Mouse (Mus musculus): ENCODE measurements around the gene Atp8b4. TPM values are rescaled to one million over a fixed set of nuclear protein-coding genes. Genes with fewer than 3 reads are reported as not detected.

Gene Atp8b4
- polyA plus RNA-seq, 2 experiments, result 3.0 to 4.9 TPM

DNA sequence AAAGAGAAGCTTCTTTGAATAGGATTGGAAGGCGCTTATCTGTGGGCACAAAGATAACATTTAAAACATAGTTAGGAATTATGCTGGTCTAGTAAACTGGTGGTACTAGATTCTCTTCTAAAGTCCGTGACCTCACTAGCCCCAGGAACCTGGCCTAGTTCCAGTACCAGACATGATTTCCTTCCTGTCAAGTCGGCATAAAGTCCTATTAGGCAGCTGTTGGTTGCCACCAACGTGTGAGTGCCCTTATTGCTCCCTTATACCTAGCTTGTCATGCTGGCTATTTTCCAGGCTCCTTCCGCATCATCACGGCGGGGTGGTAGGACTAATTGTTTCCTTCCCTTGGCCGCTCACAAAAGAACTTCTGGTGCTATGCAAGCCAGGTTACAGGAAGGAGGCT lies 21.6 kb upstream of the Atp8b4 start:
- DNase-seq (ENCODE audit: low read depth in 3 of 3, low spot score in 3 of 3) (no peak), ATAC-seq (ENCODE audit: insufficient read depth) (no peak)
- Histone ChIP-seq H3K4me3 (ENCODE audit: insufficient read depth in 1 of 2, low read depth in 2 of 2, low read length in 2 of 2) (no peak overlapping the region), H3K9ac (replicated peaks) (no peak overlapping the region), H3K9me3 (ENCODE audit: control insufficient read depth, low read length) (no peaks in the 10 kb centered on the region), H3K27me3 (ENCODE audit: control insufficient read depth, insufficient read depth, low read length) (no peaks in the 10 kb centered on the region), H3K4me1 (replicated peaks; ENCODE audit: control insufficient read depth in 2 of 2, insufficient read depth in 2 of 2, low read length in 1 of 2) (peaks cover 0 to 2% of the 10 kb centered on the region in 2 experiments; a peak in 1 of 4 replicates), H3K27ac (no peak overlapping the region), H3K36me3 (replicated peaks; ENCODE audit: control insufficient read depth, insufficient read depth, low read depth) (no peaks in the 10 kb centered on the region), H3K4me2 (ENCODE audit: low read depth) (no peak overlapping the region)
- WGBS (ENCODE audit: insufficient replicate concordance), result 53% methylated on average over 8 of the region's 8 CpGs
- no peak for TF ChIP-seq EP300 (IDR thresholded peaks at IDR 0.05; ENCODE audit: low read depth)
- TF ChIP-seq CTCF (IDR thresholded peaks at IDR 0.05; ENCODE audit: low read depth), result no peak

DNA sequence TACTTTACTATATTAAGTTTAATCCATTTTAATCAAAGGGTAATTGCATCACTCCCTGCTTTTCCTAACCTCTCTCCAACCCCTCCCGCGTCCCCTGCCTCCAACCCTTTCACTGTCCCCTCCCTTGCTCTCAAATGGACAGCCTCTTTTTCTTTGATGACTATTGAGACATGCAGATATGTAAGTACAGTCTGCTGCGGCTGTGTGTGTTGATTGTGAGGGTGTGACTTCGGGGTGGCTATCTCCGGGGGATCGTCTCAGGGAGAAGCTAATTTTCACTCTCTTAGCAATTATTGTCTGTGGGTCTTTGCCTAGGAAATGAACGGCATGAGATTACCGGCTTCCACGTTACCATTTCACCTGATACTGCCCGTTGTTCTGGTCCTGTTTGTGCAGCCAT lies 21.0 kb upstream of the Atp8b4 start:
- DNase-seq (ENCODE audit: low read depth in 3 of 3, low spot score in 3 of 3), result no peak

DNA sequence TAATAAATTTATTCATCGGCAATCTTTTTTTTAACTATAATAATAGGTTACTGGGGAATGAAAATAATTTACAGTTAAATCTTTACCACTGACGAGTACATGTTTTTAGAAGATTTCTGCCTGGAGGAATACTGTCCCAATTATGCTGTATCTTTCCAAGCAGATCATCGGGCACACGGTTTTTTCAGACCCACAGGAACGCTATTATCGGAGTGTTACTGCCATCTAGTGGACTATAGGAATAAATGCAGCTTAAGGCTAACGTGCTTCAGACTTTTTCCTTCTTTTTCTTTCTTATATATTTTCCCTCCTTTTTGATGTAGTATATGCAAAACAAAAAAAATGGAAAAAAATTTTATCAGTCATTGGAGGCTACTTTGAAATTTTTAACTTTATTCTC lies 20.4 kb upstream of the Atp8b4 start:
- DNase-seq (ENCODE audit: low read depth in 3 of 3, low spot score in 3 of 3) (peak in 2 of 3 experiments; percentile 12 to 19), ATAC-seq (ENCODE audit: insufficient read depth) (no peak)
- Histone ChIP-seq H3K27ac (no peak overlapping the region), H3K4me1 (replicated peaks; ENCODE audit: control insufficient read depth in 2 of 2, insufficient read depth in 2 of 2, low read length in 1 of 2) (peaks cover 0 to 2% of the 10 kb centered on the region in 2 experiments; a peak in 1 of 4 replicates), H3K9me3 (ENCODE audit: control insufficient read depth, low read length) (no peaks in the 10 kb centered on the region), H3K9ac (replicated peaks) (no peak overlapping the region), H3K4me3 (ENCODE audit: insufficient read depth in 1 of 2, low read depth in 2 of 2, low read length in 2 of 2) (no peak overlapping the region), H3K36me3 (replicated peaks; ENCODE audit: control insufficient read depth, insufficient read depth, low read depth) (no peaks in the 10 kb centered on the region), H3K4me2 (ENCODE audit: low read depth) (no peak overlapping the region), H3K27me3 (ENCODE audit: control insufficient read depth, insufficient read depth, low read length) (no peaks in the 10 kb centered on the region)
- peak; percentile 69 for TF ChIP-seq CTCF (IDR thresholded peaks at IDR 0.05; ENCODE audit: low read depth)
- TF ChIP-seq EP300 (IDR thresholded peaks at IDR 0.05; ENCODE audit: low read depth), result no peak
- WGBS (ENCODE audit: insufficient replicate concordance), result 13% methylated on average over 7 of the region's 7 CpGs

More for the DNA sequence above, 21.0 kb upstream of the Atp8b4 start:
- Histone ChIP-seq H3K4me3 (ENCODE audit: insufficient read depth in 1 of 2, low read depth in 2 of 2, low read length in 2 of 2) (no peak overlapping the region), H3K9me3 (ENCODE audit: control insufficient read depth, low read length) (no peaks in the 10 kb centered on the region), H3K27ac (no peak overlapping the region), H3K4me1 (replicated peaks; ENCODE audit: control insufficient read depth in 2 of 2, insufficient read depth in 2 of 2, low read length in 1 of 2) (peaks cover 0 to 2% of the 10 kb centered on the region in 2 experiments; a peak in 1 of 4 replicates), H3K27me3 (ENCODE audit: control insufficient read depth, insufficient read depth, low read length) (no peaks in the 10 kb centered on the region), H3K4me2 (ENCODE audit: low read depth) (no peak overlapping the region), H3K36me3 (replicated peaks; ENCODE audit: control insufficient read depth, insufficient read depth, low read depth) (no peaks in the 10 kb centered on the region), H3K9ac (replicated peaks) (no peak overlapping the region)
- TF ChIP-seq CTCF (IDR thresholded peaks at IDR 0.05; ENCODE audit: low read depth) (no peak), EP300 (IDR thresholded peaks at IDR 0.05; ENCODE audit: low read depth) (no peak)
- WGBS (ENCODE audit: insufficient replicate concordance), result 63% methylated on average over 10 of the region's 10 CpGs
- ATAC-seq (ENCODE audit: insufficient read depth), result peak; percentile 35; the same call in 1 of the 2 replicates

DNA sequence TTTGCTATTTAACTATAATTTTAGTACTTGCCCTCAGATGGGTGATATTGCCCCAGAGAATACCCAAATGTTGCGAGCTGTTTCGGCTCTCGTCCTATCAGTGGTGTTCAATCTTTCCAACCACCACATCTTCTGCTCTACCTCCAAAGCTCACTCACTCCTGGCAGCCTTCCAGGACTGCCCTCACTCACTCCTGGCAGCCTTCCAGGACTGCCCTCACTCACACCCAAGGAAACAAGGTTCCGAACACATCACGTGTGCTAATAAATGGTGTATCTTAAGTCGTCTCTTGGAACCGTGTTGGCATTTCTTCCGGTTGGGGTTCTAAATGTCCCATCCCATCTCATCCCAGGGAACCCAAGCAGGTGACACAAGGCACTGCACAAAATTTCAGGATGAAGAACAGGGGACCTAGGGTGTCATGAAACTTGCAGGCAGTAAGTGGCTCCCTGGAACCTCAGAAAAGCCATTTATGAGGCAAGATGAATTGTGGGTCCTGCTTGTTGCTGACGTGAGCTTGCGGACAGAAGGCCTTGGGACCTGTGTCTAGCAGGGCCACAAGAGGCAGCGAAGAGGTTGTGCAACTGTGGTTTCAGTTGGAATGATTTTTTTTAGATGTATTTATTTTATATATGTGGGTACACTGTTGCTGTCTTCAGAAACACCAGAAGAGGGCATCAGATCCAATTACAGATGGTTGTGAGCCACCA lies 19.6 kb upstream of the Atp8b4 start:
- H3K27ac ChIP-seq, result no peak overlapping the region

DNA sequence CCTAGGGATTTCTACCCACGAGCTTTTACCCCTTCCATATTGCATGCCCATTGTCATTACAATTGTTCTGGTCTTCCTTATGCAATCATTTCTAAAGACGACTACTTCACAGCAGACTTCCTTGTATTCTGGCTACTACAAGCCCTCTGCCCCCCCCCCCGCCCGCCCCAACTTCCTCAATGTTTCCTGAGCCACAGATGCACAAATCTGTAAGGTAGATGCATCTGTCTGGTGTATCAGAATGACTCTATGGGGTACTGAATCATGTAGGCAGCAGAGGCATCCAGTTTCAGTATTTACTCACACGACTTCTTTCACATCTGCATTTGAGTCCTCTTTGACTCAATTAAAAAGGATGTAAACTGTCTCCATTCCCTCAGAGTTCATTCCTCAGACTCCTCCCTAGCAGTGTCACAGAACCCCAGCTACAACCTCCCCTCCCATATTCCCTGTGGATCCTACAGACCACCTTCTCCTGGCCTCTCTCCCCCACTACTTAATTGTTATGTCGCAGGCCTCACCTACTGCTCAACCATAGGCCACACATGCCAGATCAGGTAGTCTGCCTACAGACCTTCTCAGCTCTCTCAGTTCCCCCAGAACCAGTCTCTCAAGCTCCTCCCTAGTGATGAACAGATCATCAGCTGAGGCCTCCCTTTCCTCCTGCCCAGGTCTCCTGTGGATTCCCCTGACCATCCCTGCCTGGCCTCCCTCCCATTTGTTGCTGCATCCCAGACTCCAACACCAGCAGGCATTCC lies 14.8 kb upstream of the Atp8b4 start:
- Histone ChIP-seq H3K36me3 (replicated peaks; ENCODE audit: control insufficient read depth, insufficient read depth, low read depth) (no peaks in the 10 kb centered on the region), H3K9me3 (ENCODE audit: control insufficient read depth, low read length) (no peaks in the 10 kb centered on the region), H3K27me3 (ENCODE audit: control insufficient read depth, insufficient read depth, low read length) (no peaks in the 10 kb centered on the region), H3K27ac (no peak overlapping the region), H3K4me2 (ENCODE audit: low read depth) (no peak overlapping the region), H3K4me1 (replicated peaks; ENCODE audit: control insufficient read depth in 2 of 2, insufficient read depth in 2 of 2, low read length in 1 of 2) (no peaks in the 10 kb centered on the region), H3K4me3 (ENCODE audit: insufficient read depth in 1 of 2, low read depth in 2 of 2, low read length in 2 of 2) (no peak overlapping the region), H3K9ac (replicated peaks) (no peak overlapping the region)
- no peak for DNase-seq (ENCODE audit: low read depth in 3 of 3, low spot score in 3 of 3)
- 28% methylated on average over 6 of the region's 6 CpGs for WGBS (ENCODE audit: insufficient replicate concordance)
- no peak for ATAC-seq (ENCODE audit: insufficient read depth)
- TF ChIP-seq CTCF (IDR thresholded peaks at IDR 0.05; ENCODE audit: low read depth) (no peak), EP300 (IDR thresholded peaks at IDR 0.05; ENCODE audit: low read depth) (no peak)

More for the DNA sequence above, 19.6 kb upstream of the Atp8b4 start:
- Histone ChIP-seq H3K4me2 (ENCODE audit: low read depth) (no peak overlapping the region), H3K9ac (replicated peaks) (no peak overlapping the region), H3K4me1 (replicated peaks; ENCODE audit: control insufficient read depth in 2 of 2, insufficient read depth in 2 of 2, low read length in 1 of 2) (peaks cover 0 to 2% of the 10 kb centered on the region in 2 experiments; a peak in 1 of 4 replicates), H3K27me3 (ENCODE audit: control insufficient read depth, insufficient read depth, low read length) (no peaks in the 10 kb centered on the region), H3K36me3 (replicated peaks; ENCODE audit: control insufficient read depth, insufficient read depth, low read depth) (no peaks in the 10 kb centered on the region), H3K4me3 (ENCODE audit: insufficient read depth in 1 of 2, low read depth in 2 of 2, low read length in 2 of 2) (no peak overlapping the region), H3K9me3 (ENCODE audit: control insufficient read depth, low read length) (no peaks in the 10 kb centered on the region)
- TF ChIP-seq EP300 (IDR thresholded peaks at IDR 0.05; ENCODE audit: low read depth), result no peak
- 0 out of 2 replicates have a peak, but pooled peaks have one; percentile 11 for TF ChIP-seq CTCF (IDR thresholded peaks at IDR 0.05; ENCODE audit: low read depth)
- DNase-seq (ENCODE audit: low read depth in 3 of 3, low spot score in 3 of 3) (no peak), ATAC-seq (ENCODE audit: insufficient read depth) (no peak)
- WGBS (ENCODE audit: insufficient replicate concordance), result 65% methylated on average over 11 of the region's 11 CpGs
